Mouse (Mus musculus) stomach, postnatal 0 days (tissue): ENCODE results near the gene Mafg.

Source experiments
- CTCF ChIP-seq: IDR thresholded peaks from 2 replicates; pipeline ENCODE4 v1.5.1; 2016; ENCODE audit warnings: antibody characterized with exemption, low read depth, mild to moderate bottlenecking, moderate library complexity
- EP300 ChIP-seq: optimal IDR thresholded peaks from 2 replicates; pipeline ENCODE3; 2016; ENCODE audit warnings: antibody characterized with exemption

- TF ChIP-seq CTCF (no peak), EP300 (no peak)
Measured at GRCm38 (mm10) chr11:120673594-120674122, 40.3 kb upstream of the Mafg start.
